Mouse (Mus musculus) olfactory bulb, adult 2 months (tissue): ENCODE data around the gene St7. TPM values are rescaled to one million over a fixed set of nuclear protein-coding genes. Genes with fewer than 3 reads are reported as not detected.

Experiments used
- H3K27ac ChIP-seq: fragments of 200-500 bp; 2 replicates; pipeline ENCODE4 v1.5.1; 2012; ENCODE audit warnings: low read depth, low read length; ENCODE audit not compliant: insufficient read depth
- H3K4me1 ChIP-seq: fragments of 200-500 bp; 2 replicates; pipeline ENCODE4 v1.6.1; 2012; ENCODE audit warnings: low read length; ENCODE audit not compliant: control insufficient read depth, insufficient read depth
- H3K4me3 ChIP-seq: fragments of 200-500 bp; 2 replicates; pipeline ENCODE4 v1.5.1; 2012; ENCODE audit warnings: mild to moderate bottlenecking, low read depth, low read length, moderate library complexity; ENCODE audit not compliant: insufficient read depth
- CTCF ChIP-seq: fragments of 200-500 bp; IDR thresholded peaks from 2 replicates; pipeline ENCODE4 v1.5.1; 2012; ENCODE audit warnings: low read depth, mild to moderate bottlenecking, low read length, moderate library complexity; ENCODE audit not compliant: insufficient read depth
- POLR2A ChIP-seq: fragments of 200-500 bp; IDR thresholded peaks from 2 replicates; pipeline ENCODE4 v1.6.1; 2012; ENCODE audit warnings: mild to moderate bottlenecking, low read depth, low read length, moderate library complexity; ENCODE audit not compliant: insufficient read depth
- WGBS: fragments of 180-500 bp; shearing (Covaris S2); methylation state at CpG from one replicate; pipeline ENCODE4 v1.1.7; 2018; 5-methylcytosine and 5-hydroxymethylcytosine counted together
- polyA plus RNA-seq: library from polyadenylated mRNA; stranded (reverse); fragments of >200 nt; gene quantifications from 2 replicates; pipeline ENCODE4 v1.2.4, GENCODE M21; 2012; ENCODE audit warnings: low replicate concordance; ENCODE audit not compliant: missing spikeins, insufficient read depth, insufficient read length

The St7 gene
- polyA plus RNA-seq, 1 experiment, result not detected

- Histone ChIP-seq H3K27ac (no peak overlapping the region), H3K4me1 (no peaks in the 10 kb centered on the region), H3K4me3 (no peak overlapping the region)
- TF ChIP-seq CTCF, result no peak
- TF ChIP-seq POLR2A, result no peak
- 50% methylated on average over 6 of the region's 6 CpGs for WGBS
Observed at GRCm38 (mm10) chr6:17887765-17888164, 195.0 kb downstream of the St7 start.

- no peak for TF ChIP-seq CTCF
- TF ChIP-seq POLR2A, result no peak
- 98% methylated on average over 3 of the region's 3 CpGs for WGBS
- Histone ChIP-seq H3K27ac (no peak overlapping the region), H3K4me3 (no peak overlapping the region), H3K4me1 (no peaks in the 10 kb centered on the region)
Observed at GRCm38 (mm10) chr6:17895562-17895961, 202.8 kb downstream of the St7 start.

- 72% methylated on average over 1 of the region's 1 CpGs for WGBS
- Histone ChIP-seq H3K27ac (no peak overlapping the region), H3K4me3 (no peak overlapping the region), H3K4me1 (no peaks in the 10 kb centered on the region)
- TF ChIP-seq CTCF, result no peak
- TF ChIP-seq POLR2A, result no peak
Observed at GRCm38 (mm10) chr6:17898539-17898938, 205.8 kb downstream of the St7 start.

- 79% methylated on average over 3 of the region's 3 CpGs for WGBS
- H3K27ac ChIP-seq, result no peak overlapping the region
- H3K4me1 ChIP-seq, result peaks cover 3% of the 10 kb centered on the region; the same call in 1 of the 2 replicates
- no peak overlapping the region for H3K4me3 ChIP-seq
- no peak for TF ChIP-seq POLR2A
Observed at GRCm38 (mm10) chr6:17903355-17903754, 210.6 kb downstream of the St7 start.

- Histone ChIP-seq H3K4me1 (peaks cover 3% of the 10 kb centered on the region; the same call in 1 of the 2 replicates), H3K4me3 (no peak overlapping the region), H3K27ac (no peak overlapping the region)
- TF ChIP-seq POLR2A (no peak), CTCF (no peak)
- 62% methylated on average over 3 of the region's 3 CpGs for WGBS
Observed at GRCm38 (mm10) chr6:17905776-17906175, 213.0 kb downstream of the St7 start.

GRCm38 (mm10) chr6:17906289-17906688 is 213.6 kb downstream of the St7 start:
- H3K27ac ChIP-seq, result no peak overlapping the region
- 38% methylated on average over 6 of the region's 6 CpGs for WGBS
- TF ChIP-seq CTCF (no peak), POLR2A (no peak)
- H3K4me3 ChIP-seq, result no peak overlapping the region
- peaks cover 3% of the 10 kb centered on the region; the same call in 1 of the 2 replicates for H3K4me1 ChIP-seq

GRCm38 (mm10) chr6:17912312-17912711 is 219.6 kb downstream of the St7 start:
- Histone ChIP-seq H3K27ac (no peak overlapping the region), H3K4me3 (no peak overlapping the region), H3K4me1 (no peaks in the 10 kb centered on the region)
- WGBS, result 71% methylated on average over 6 of the region's 6 CpGs
- TF ChIP-seq POLR2A, result no peak
- TF ChIP-seq CTCF, result no peak

- WGBS, result 89% methylated on average over 2 of the region's 2 CpGs
- no peak overlapping the region for H3K4me3 ChIP-seq
- H3K4me1 ChIP-seq, result no peaks in the 10 kb centered on the region
- TF ChIP-seq POLR2A (no peak), CTCF (no peak)
- no peak overlapping the region for H3K27ac ChIP-seq
Observed at GRCm38 (mm10) chr6:17912825-17913224, 220.1 kb downstream of the St7 start.

- 88% methylated on average over 1 of the region's 1 CpGs for WGBS
- Histone ChIP-seq H3K27ac (no peak overlapping the region), H3K4me3 (no peak overlapping the region), H3K4me1 (no peaks in the 10 kb centered on the region)
- no peak for TF ChIP-seq CTCF
- TF ChIP-seq POLR2A, result no peak
Observed at GRCm38 (mm10) chr6:17913315-17913714, 220.6 kb downstream of the St7 start.

- Histone ChIP-seq H3K4me1 (no peaks in the 10 kb centered on the region), H3K4me3 (no peak overlapping the region), H3K27ac (no peak overlapping the region)
- TF ChIP-seq POLR2A (no peak), CTCF (no peak)
- WGBS, result 89% methylated on average over 3 of the region's 3 CpGs
Observed at GRCm38 (mm10) chr6:17914300-17914699, 221.6 kb downstream of the St7 start.
